Mouse (Mus musculus) subcutaneous adipose tissue, adult 2 months (tissue): ENCODE data around the gene Eln. TPM values are rescaled to one million over a fixed set of nuclear protein-coding genes. Genes with fewer than 3 reads are reported as not detected.

Source experiments
- polyA plus RNA-seq: library from polyadenylated mRNA; depleted of rRNA; stranded (reverse); fragments of >200 nt; gene quantifications from 2 replicates; pipeline ENCODE4 v1.2.3, GENCODE M21; 2012; ENCODE audit warnings: low replicate concordance; rRNA removed

The Eln gene
- 185 and 255 TPM in 2 replicates for polyA plus RNA-seq

GRCm38 (mm10) chr5:134746890-134747511 lies at the start of gene Eln:
Gene Eln, minus strand, starts transcription at chr5:134747323.

GRCm38 (mm10) chr5:134688086-134688717 lies 58.9 kb downstream of the Eln start, which contains the start of gene Limk1:
Gene Limk1, minus strand, starts transcription at chr5:134688598.

Other genes with a start within 250 kb of the Eln start
- 16.7 and 31.3 TPM in 2 replicates for gene Clip2, start 194.9 kb downstream of the Eln start, polyA plus RNA-seq
- not detected in 2 replicates for gene Syna, start 187.2 kb downstream of the Eln start, polyA plus RNA-seq
- 38.9 and 85.9 TPM in 2 replicates for gene Rfc2, start 166.0 kb downstream of the Eln start, polyA plus RNA-seq
- 6.6 and 13.8 TPM in 2 replicates for gene Lat2, start 132.3 kb downstream of the Eln start, polyA plus RNA-seq
- 199 and 292 TPM in 2 replicates for gene Eif4h, start 107.8 kb downstream of the Eln start, polyA plus RNA-seq
- 16.5 and 29.6 TPM in 2 replicates for gene Limk1, start 58.7 kb downstream of the Eln start, polyA plus RNA-seq
- not detected in 2 replicates for gene Tmem270, start 159.4 kb upstream of the Eln start, polyA plus RNA-seq
- not detected in 2 replicates for gene Cldn13, start 168.2 kb upstream of the Eln start, polyA plus RNA-seq
- gene Mettl27, start 185.0 kb upstream of the Eln start, polyA plus RNA-seq: 35.4 and 38.5 TPM in 2 replicates
- 0.26 and 41.1 TPM in 2 replicates for gene Cldn4, start 199.6 kb upstream of the Eln start, polyA plus RNA-seq
- gene Cldn3, start 238.9 kb upstream of the Eln start, polyA plus RNA-seq: 0.53 and 154 TPM in 2 replicates